Mouse (Mus musculus) liver, adult 2 months (tissue): Measurements from ENCODE around the gene Ripor1.

Experiments
- CTCF ChIP-seq: fragments of 200-500 bp; IDR thresholded peaks from 2 replicates; pipeline ENCODE4 v1.5.1; 2011; ENCODE audit warnings: low read depth, low read length, control low read depth
- POLR2A ChIP-seq: fragments of 200-500 bp; IDR thresholded peaks from 2 replicates; pipeline ENCODE4 v1.6.1; 2011; ENCODE audit warnings: low read length, control low read depth; ENCODE audit not compliant: insufficient read depth; ENCODE audit errors: extremely low read depth

GRCm38 (mm10) chr8:105574741-105575140 is 30.3 kb upstream of the Ripor1 start:
- TF ChIP-seq CTCF (no peak), POLR2A (no peak)
